Mouse (Mus musculus) megakaryocyte progenitor cell, adult 5-6 weeks (primary cell): ENCODE measurements around the gene Usp46. TPM values are rescaled to one million over a fixed set of nuclear protein-coding genes. Genes with fewer than 3 reads are reported as not detected.
"Not testable (repeated sequence)": the region's sequence is repeated elsewhere in the genome, so short reads cannot be mapped to it uniquely, and the experiment has no call there.

Experiments
- ATAC-seq: replicated peaks from 2 replicates; pipeline ENCODE4 v1.8.0; 2016; ENCODE audit warnings: mild to moderate bottlenecking, moderate TSS enrichment, inconsistent platforms; ENCODE audit not compliant: poor library complexity
- total RNA-seq, 2 experiments: library from RNA; stranded (forward) in 1 of 2; stranded (reverse) in 1 of 2; fragments of 157-497, 149-512 nt in 1 of 2; fragments of 200-1000 nt in 1 of 2; gene quantifications; 2 replicates each; pipeline versions ENCODE4 v1.2.3 to v1.2.4; 2015 to 2017

Usp46 gene
- total RNA-seq, 2 experiments from 2014 or later: 14.2 to 25.0 TPM

DNA sequence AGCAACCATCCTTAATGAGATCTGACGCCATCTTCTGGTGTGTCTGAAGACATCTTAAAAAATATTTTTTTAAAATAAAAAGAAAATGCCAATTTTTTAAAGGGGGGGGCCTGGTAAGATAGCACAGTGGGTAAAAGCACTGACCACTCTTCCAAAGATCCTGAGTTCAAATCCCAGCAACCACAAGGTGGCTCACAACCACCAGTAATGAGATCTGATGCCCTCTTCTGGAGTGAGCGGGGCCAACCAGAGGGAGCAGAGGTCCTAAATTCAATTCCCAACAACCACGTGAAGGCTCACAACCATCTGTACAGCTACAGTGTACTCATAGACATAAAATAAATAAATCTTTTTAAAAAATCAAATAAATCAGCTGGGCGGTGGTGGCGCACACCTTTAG is 2.3 kb upstream of the Usp46 start:
- not testable (repeated sequence) for ATAC-seq

DNA sequence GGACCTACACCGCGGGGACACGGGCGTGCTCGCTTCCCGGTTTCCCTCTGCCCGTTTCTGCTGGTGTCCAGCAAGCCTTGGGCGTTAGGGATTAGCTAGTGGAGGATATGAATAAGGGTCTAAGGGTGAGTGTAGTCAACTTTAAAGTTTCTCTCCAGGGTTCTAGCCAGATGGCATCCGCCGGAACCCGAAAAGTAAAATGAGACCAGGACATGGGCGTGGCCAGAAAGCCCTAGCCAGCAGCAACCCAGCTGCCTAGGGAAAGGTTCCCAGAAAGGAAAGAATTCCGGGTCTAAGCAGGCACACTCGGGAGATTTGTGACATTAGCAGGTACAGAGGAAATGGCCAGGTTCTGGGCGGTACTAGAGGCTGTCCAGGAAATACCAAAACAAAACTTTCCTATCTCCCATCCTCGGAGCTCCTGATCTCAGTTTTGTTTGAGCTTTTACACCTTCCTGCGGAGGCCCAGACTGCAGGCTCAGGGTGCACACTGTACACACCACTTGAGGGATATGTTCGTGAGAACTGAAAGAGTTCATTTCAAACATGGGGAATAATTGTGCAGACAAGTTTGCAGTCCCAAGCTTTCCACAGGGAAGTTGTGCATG is 587 bp upstream of the Usp46 start:
- ATAC-seq: peak; percentile 19; the same call in 1 of the 2 replicates

- no peak for ATAC-seq
These were observed 885 bp downstream of the Usp46 start for GRCm38 (mm10) chr5:74067346-74067745.

- ATAC-seq: no peak
These were observed 1.7 kb downstream of the Usp46 start for GRCm38 (mm10) chr5:74066416-74067115.

DNA sequence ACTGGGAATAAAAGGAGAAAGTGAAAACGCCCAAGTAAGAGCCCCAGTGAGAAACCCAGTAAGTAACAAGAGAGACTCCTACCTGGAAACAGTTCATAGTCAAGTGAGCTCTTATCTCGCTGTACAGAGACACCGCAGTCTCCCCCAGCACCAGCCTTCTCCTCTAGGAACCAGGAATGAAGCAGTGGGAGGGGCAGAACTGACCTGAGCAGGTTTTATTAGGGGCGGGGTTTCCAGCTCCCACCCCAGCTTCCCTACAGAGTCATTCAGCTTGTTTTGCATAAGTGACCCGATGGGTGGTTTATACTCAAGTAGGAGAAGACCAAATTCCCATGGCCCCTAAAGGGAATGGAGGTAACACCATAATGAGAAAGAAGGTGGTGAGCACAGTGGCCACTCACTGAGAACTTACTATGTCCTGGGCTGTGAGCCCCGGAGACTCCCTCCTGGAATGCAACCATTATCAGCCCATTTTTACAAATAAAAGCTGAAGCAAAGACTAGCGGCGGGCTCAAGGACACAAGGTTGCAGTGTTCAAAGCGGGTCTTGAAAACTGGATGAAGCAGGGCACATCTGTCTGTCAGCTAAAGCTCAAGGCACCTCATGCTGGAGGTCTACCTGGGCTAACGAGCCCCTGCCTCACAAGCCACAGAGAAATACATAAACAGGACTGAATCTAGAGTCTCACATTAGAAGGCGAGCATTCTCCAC is 2.5 kb downstream of the Usp46 start:
- ATAC-seq: peak; percentile 27

GRCm38 (mm10) chr5:74064844-74065243 is 3.4 kb downstream of the Usp46 start:
- ATAC-seq: peak; percentile 45

DNA sequence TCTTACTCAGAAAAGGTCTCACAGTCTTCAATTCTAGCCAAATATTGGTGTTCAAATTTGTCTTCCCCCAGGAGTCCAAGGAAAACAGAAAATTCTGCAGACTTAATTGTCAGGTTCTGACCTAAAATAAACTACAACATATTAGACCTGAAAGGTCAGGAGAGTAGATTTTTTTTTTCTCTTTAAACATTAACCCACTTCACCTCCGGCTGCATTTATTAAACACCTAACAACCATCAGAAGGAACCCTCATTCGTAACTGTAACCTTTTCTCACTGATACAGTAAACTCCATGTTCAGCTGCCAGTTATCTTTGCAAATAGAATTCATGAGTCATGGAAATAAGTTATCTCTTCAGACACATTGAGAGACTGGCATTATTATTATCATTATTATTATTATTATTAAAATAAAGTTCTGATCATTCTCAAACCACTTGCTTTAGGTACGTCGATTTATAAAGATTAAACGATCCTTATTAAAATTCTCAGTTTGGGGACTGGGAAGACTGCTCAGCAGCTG is 4.9 kb downstream of the Usp46 start:
- 0 out of 2 replicates have a peak, but pooled peaks have one; percentile 13 for ATAC-seq

DNA sequence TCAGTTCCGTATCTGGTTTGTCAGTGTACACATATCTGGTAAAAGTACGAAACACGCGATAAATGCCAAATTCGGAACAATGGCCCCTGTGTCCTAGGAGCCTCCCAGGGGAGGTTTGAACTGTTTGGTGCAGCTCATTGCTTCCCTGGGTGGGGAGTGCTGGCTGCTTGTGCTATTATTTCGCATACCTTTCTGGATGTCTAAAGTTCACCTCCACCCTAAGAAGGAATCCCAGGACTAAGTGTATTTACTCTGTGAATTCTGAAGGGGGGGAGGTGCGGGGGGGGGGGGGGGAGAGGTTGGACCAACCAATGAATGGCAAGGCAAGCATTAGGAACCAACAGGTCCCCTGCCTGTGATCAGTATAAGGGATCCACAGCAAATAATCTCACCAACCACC is 6.0 kb downstream of the Usp46 start:
- ATAC-seq: no peak

- ATAC-seq: peak; percentile 25
These were observed 6.7 kb downstream of the Usp46 start for GRCm38 (mm10) chr5:74061408-74062047.

GRCm38 (mm10) chr5:74052171-74052909 is 15.9 kb downstream of the Usp46 start:
- ATAC-seq: no peak

DNA sequence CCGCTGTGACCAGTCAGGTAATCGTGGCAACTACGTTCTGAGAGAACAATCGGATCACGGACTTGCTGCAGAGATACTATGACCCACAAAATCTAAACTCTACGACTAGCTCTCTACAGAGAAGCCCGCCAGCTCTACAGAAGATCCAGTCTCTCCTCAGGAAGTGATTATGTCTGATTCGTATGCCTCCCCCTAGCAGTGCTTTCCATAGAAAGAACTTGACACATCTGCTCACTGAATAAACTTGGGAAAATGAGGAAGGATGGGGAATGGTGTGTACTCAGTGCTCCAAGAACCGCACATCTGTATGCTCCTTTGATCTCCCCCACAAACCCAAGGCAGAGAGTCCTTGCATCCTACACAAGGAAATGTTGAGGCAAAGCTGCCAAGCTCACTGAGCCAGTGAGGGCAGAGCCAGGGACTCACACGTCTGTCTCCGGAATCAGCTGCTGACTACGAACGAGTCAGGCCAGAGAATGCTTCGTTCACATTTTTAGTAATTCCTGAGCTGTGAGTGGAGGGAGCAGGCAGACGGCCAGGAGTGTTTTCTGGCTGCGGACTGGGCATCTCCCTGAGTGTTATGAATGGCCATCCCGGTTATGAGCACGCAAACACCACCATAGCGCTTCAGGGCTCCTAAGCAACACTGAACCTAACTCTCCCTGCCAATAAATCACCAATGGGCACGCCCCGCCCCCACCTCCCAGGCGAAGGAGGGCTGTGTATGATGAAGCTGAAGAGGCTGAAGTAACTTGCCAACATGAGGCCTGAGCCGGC is 16.6 kb downstream of the Usp46 start:
- ATAC-seq: no peak

DNA sequence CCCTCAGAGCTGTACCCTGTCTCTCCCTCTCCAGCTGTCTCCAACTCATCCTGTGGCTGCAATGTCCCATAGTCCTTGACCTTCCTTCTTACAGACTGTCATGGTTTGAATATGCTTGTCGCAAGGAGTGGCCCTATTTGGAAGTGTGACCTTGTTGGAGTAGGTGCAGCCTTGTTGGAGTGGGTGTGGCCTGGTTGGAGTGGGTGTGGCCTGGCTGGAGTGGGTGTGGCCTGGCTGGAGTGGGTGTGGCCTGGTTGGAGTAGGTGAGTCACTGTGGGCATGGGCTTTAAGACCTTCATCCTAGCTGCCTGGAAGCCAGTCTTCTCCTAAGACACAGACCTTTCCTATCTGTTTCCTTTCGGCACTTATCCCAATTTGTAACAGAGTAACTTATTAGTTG is 17.3 kb downstream of the Usp46 start:
- peak; percentile 77 for ATAC-seq

- no peak for ATAC-seq
These were observed 19.3 kb downstream of the Usp46 start for GRCm38 (mm10) chr5:74048846-74049495.

- no peak for ATAC-seq
These were observed 23.6 kb downstream of the Usp46 start for GRCm38 (mm10) chr5:74044591-74044990.

DNA sequence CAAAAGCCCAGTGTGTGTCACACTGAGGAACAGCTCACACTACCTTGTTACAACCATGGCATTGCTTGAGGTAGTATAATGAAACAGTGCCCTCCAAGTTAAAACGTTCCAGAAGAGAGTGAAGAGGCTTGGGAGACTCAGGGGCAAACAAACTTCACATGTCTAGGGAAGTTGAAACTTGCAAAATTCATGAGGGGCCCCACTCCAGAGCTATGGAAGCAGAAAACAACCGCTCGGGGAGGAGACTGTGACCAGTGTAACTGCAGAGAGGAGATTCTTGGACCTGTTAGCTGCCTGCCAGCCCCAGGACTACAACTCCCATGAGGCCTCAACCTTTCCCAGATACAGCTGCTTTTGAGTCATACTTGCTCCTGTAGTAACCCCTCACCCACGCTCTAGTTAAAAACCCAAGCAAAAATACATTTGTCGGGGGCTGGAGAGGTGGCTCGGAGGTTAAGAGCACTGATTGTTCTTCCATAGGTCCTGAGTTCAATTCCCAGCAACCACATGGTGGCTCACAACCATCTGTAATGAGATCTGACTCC is 25.4 kb downstream of the Usp46 start:
- ATAC-seq: no peak

DNA sequence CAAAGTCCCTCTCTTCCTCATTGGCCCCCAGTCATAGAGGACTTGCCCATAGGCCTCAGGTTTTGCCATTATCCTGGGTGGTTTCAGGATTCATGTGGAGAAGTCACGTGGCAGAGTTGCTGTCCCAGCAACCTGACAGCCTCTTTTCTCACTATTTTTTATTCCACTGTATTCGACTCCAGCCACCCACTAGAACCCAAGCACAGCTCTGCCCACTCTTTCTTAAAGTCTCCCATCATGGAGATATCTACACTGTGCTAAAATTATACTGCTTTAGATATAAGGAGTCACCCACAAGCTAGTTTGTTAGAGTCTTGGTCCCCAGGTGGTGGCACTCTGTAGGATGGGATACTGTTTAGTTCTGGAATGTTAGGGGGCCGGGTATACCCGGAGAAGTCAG is 27.7 kb downstream of the Usp46 start:
- ATAC-seq: no peak

DNA sequence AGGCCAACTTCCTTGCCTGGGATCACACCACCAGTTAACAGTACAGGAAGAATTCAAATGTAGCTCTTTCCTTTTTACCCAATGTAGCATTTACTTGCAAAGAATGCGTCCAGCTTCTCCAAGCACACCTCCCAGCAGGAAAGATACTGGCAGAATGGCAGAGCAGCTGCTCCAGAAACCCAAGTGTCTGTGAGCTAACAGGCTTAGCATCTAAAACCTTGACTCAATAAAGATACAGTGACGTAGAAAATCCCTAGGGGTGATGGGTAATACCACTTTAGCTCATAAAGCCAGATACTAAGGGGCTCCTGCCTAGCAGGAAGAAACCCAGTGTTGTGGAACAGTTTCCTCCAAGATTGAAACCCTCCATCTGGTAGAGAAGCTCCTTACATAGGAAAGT is 32.8 kb downstream of the Usp46 start:
- no peak for ATAC-seq

DNA sequence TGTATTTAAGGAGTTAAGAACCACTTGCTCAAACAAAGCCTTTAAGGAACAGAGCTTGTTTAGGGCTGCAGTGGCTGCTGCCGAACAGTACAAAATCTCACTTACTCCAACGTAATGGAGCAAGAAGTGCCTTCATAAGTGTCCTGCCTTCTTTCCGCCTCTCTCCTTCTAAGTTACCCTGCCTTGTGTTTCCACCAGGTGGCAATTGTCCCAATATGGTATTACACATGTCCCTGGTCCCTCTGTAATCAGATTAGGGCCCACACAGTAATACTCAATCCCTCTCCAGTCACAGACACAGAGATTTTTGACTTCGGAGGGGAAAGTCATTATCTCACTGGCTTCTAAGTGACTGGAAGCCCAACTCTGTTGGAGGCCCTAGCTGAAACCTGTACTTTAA is 34.1 kb downstream of the Usp46 start:
- ATAC-seq: no peak

GRCm38 (mm10) chr5:74029787-74030186 is 38.4 kb downstream of the Usp46 start:
- ATAC-seq: no peak
